Mouse (Mus musculus): Measurements from ENCODE around the gene Pon2. TPM values are rescaled to one million over a fixed set of nuclear protein-coding genes. Genes with fewer than 3 reads are reported as not detected.
"Not testable (repeated sequence)": the region's sequence is repeated elsewhere in the genome, so short reads cannot be mapped to it uniquely, and the experiment has no call there.

Pon2 gene
- total and polyA plus RNA-seq, 2 experiments from 2014 or later: 16.8 to 29.1 TPM

- Histone ChIP-seq H3K27ac (ENCODE audit: low read depth, low read length) (no peak overlapping the region), H3K27me3 (ENCODE audit: insufficient read depth, low read length) (no peaks in the 10 kb centered on the region), H3K4me1 (ENCODE audit: insufficient read depth) (no peaks in the 10 kb centered on the region), H3K9me3 (ENCODE audit: low read length) (no peaks in the 10 kb centered on the region), H3K4me2 (ENCODE audit: low read depth) (no peak overlapping the region), H3K36me3 (ENCODE audit: insufficient read depth) (no peaks in the 10 kb centered on the region), H3K4me3 (ENCODE audit: low read depth, low read length) (no peak overlapping the region), H3K9ac (no peak overlapping the region)
- ATAC-seq (no peak), DNase-seq (no peak)
- no peak for TF ChIP-seq CTCF (IDR thresholded peaks at IDR 0.05; ENCODE audit: low read depth)
- WGBS: 64% methylated on average over 2 of the region's 2 CpGs
These were observed 26.9 kb upstream of the Pon2 start for GRCm38 (mm10) chr6:5325122-5325521.

GRCm38 (mm10) chr6:5324101-5324500 lies 25.8 kb upstream of the Pon2 start:
- not testable (repeated sequence) for H3K9me3 ChIP-seq (ENCODE audit: low read length); DNase-seq; H3K36me3 ChIP-seq (ENCODE audit: insufficient read depth); H3K9ac ChIP-seq; H3K4me2 ChIP-seq (ENCODE audit: low read depth); H3K27ac ChIP-seq (ENCODE audit: low read depth, low read length); H3K4me3 ChIP-seq (ENCODE audit: low read depth, low read length); ATAC-seq; H3K4me1 ChIP-seq (ENCODE audit: insufficient read depth); H3K27me3 ChIP-seq (ENCODE audit: insufficient read depth, low read length)
- 96% methylated on average over 6 of the region's 6 CpGs for WGBS

GRCm38 (mm10) chr6:5316630-5317029 lies 18.4 kb upstream of the Pon2 start:
- TF ChIP-seq CTCF (IDR thresholded peaks at IDR 0.05; ENCODE audit: low read depth): no peak
- DNase-seq (no peak), ATAC-seq (no peak)
- Histone ChIP-seq H3K9ac (no peak overlapping the region), H3K27me3 (ENCODE audit: insufficient read depth, low read length) (no peaks in the 10 kb centered on the region), H3K4me1 (ENCODE audit: insufficient read depth) (no peaks in the 10 kb centered on the region), H3K4me2 (ENCODE audit: low read depth) (no peak overlapping the region), H3K9me3 (ENCODE audit: low read length) (no peaks in the 10 kb centered on the region), H3K4me3 (ENCODE audit: low read depth, low read length) (no peak overlapping the region), H3K36me3 (ENCODE audit: insufficient read depth) (no peaks in the 10 kb centered on the region), H3K27ac (ENCODE audit: low read depth, low read length) (no peak overlapping the region)
- 94% methylated on average over 9 of the region's 9 CpGs for WGBS

- ATAC-seq: no peak
- DNase-seq: no peak
- no peak for TF ChIP-seq CTCF (IDR thresholded peaks at IDR 0.05; ENCODE audit: low read depth)
- Histone ChIP-seq H3K4me3 (ENCODE audit: low read depth, low read length) (no peak overlapping the region), H3K36me3 (ENCODE audit: insufficient read depth) (no peaks in the 10 kb centered on the region), H3K4me2 (ENCODE audit: low read depth) (no peak overlapping the region), H3K27me3 (ENCODE audit: insufficient read depth, low read length) (no peaks in the 10 kb centered on the region), H3K9me3 (ENCODE audit: low read length) (no peaks in the 10 kb centered on the region), H3K9ac (no peak overlapping the region), H3K4me1 (ENCODE audit: insufficient read depth) (no peaks in the 10 kb centered on the region), H3K27ac (ENCODE audit: low read depth, low read length) (no peak overlapping the region)
- WGBS: 90% methylated on average over 3 of the region's 3 CpGs
These were observed 17.0 kb upstream of the Pon2 start for GRCm38 (mm10) chr6:5315053-5315759.

- H3K9me3 ChIP-seq (ENCODE audit: low read length): no peaks in the 10 kb centered on the region
- H3K27me3 ChIP-seq (ENCODE audit: insufficient read depth, low read length): no peaks in the 10 kb centered on the region
- no peak overlapping the region for H3K9ac ChIP-seq
- 77% methylated on average over 5 of the region's 5 CpGs for WGBS
- no peaks in the 10 kb centered on the region for H3K4me1 ChIP-seq (ENCODE audit: insufficient read depth)
- H3K4me3 ChIP-seq (ENCODE audit: low read depth, low read length): no peak overlapping the region
- TF ChIP-seq CTCF (IDR thresholded peaks at IDR 0.05; ENCODE audit: low read depth): no peak
- H3K27ac ChIP-seq (ENCODE audit: low read depth, low read length): no peak overlapping the region
- H3K36me3 ChIP-seq (ENCODE audit: insufficient read depth): no peaks in the 10 kb centered on the region
- DNase-seq (no peak), ATAC-seq (no peak)
- H3K4me2 ChIP-seq (ENCODE audit: low read depth): no peak overlapping the region
These were observed 15.8 kb upstream of the Pon2 start for GRCm38 (mm10) chr6:5313951-5314590.

- no peak overlapping the region for H3K27ac ChIP-seq (ENCODE audit: low read depth, low read length)
- WGBS: 88% methylated on average over 3 of the region's 3 CpGs
These were observed 12.2 kb upstream of the Pon2 start for GRCm38 (mm10) chr6:5310491-5310890.

GRCm38 (mm10) chr6:5309595-5310197 lies 11.4 kb upstream of the Pon2 start:
- no peak overlapping the region for H3K4me3 ChIP-seq (ENCODE audit: low read depth, low read length)
- WGBS: 53% methylated on average over 7 of the region's 7 CpGs
- ATAC-seq: no peak

More at GRCm38 (mm10) chr6:5310491-5310890, 12.2 kb upstream of the Pon2 start:
- ATAC-seq (no peak), DNase-seq (no peak)
- H3K9ac ChIP-seq: no peak overlapping the region
- no peak overlapping the region for H3K4me3 ChIP-seq (ENCODE audit: low read depth, low read length)
- H3K36me3 ChIP-seq (ENCODE audit: insufficient read depth): no peaks in the 10 kb centered on the region
- H3K4me2 ChIP-seq (ENCODE audit: low read depth): no peak overlapping the region
- no peaks in the 10 kb centered on the region for H3K9me3 ChIP-seq (ENCODE audit: low read length)
- H3K27me3 ChIP-seq (ENCODE audit: insufficient read depth, low read length): no peaks in the 10 kb centered on the region
- no peaks in the 10 kb centered on the region for H3K4me1 ChIP-seq (ENCODE audit: insufficient read depth)
- TF ChIP-seq CTCF (IDR thresholded peaks at IDR 0.05; ENCODE audit: low read depth): no peak

More at GRCm38 (mm10) chr6:5309595-5310197, 11.4 kb upstream of the Pon2 start:
- H3K36me3 ChIP-seq (ENCODE audit: insufficient read depth): no peaks in the 10 kb centered on the region
- no peaks in the 10 kb centered on the region for H3K9me3 ChIP-seq (ENCODE audit: low read length)
- H3K4me2 ChIP-seq (ENCODE audit: low read depth): no peak overlapping the region
- no peak for TF ChIP-seq CTCF (IDR thresholded peaks at IDR 0.05; ENCODE audit: low read depth)
- H3K27me3 ChIP-seq (ENCODE audit: insufficient read depth, low read length): no peaks in the 10 kb centered on the region
- H3K4me1 ChIP-seq (ENCODE audit: insufficient read depth): no peaks in the 10 kb centered on the region
- DNase-seq: no peak
- H3K27ac ChIP-seq (ENCODE audit: low read depth, low read length): no peak overlapping the region
- no peak overlapping the region for H3K9ac ChIP-seq

Data from forebrain, postnatal 0 days (tissue).